Mouse (Mus musculus) stomach, embryonic 14.5 days (tissue): ENCODE results near the gene Ndufa8. TPM values are rescaled to one million over a fixed set of nuclear protein-coding genes. Genes with fewer than 3 reads are reported as not detected.

ENCODE experiments used
- ATAC-seq: fragments of 200-750 bp; cut with Nextera tagmentation; 2 replicates; pipeline ENCODE4 v1.8.0; 2017; ENCODE audit warnings: low read depth, moderate TSS enrichment; ENCODE audit not compliant: insufficient number of reproducible peaks, insufficient read depth, low FRiP score
- H3K27ac ChIP-seq: fragments of 300-500 bp; sonication (generic); 2 replicates; pipeline ENCODE4 v1.5.1; 2014; ENCODE audit warnings: mild to moderate bottlenecking, low read length, moderate library complexity, mixed read lengths
- H3K27me3 ChIP-seq: fragments of 300-500 bp; sonication (generic); 2 replicates; pipeline ENCODE4 v1.6.1; 2014; ENCODE audit warnings: low read length, control low read depth, mixed read lengths; ENCODE audit not compliant: control insufficient read depth, insufficient read depth
- H3K36me3 ChIP-seq: fragments of 300-500 bp; sonication (generic); 2 replicates; pipeline ENCODE4 v1.6.1; 2014; ENCODE audit warnings: mild to moderate bottlenecking, control low read depth, low read length, moderate library complexity, mixed read lengths; ENCODE audit not compliant: control insufficient read depth, insufficient read depth
- H3K4me1 ChIP-seq: fragments of 300-500 bp; sonication (generic); 2 replicates; pipeline ENCODE4 v1.6.1; 2014; ENCODE audit warnings: low read length, control low read depth, mixed read lengths; ENCODE audit not compliant: control insufficient read depth, insufficient read depth
- H3K4me2 ChIP-seq: fragments of 300-500 bp; sonication (generic); replicated peaks from 2 replicates; pipeline ENCODE4 v1.6.1; 2014; ENCODE audit warnings: low read depth, low read length, control low read depth
- H3K4me3 ChIP-seq: fragments of 300-500 bp; sonication (generic); 2 replicates; pipeline ENCODE4 v1.5.1; 2014; ENCODE audit warnings: low read depth, low read length, control low read depth
- H3K9ac ChIP-seq: fragments of 300-500 bp; sonication (generic); replicated peaks from 2 replicates; pipeline ENCODE4 v1.6.1; 2014; ENCODE audit warnings: low read depth, mild to moderate bottlenecking, control low read depth, low read length, moderate library complexity, mixed read lengths
- H3K9me3 ChIP-seq: fragments of 300-500 bp; sonication (generic); 2 replicates; pipeline ENCODE4 v1.6.1; 2016; ENCODE audit warnings: low read depth, low read length, control low read depth; ENCODE audit not compliant: control insufficient read depth
- WGBS: fragments of 180-500 bp; shearing (Covaris S2); extraction: QIAGEN DNeasy Blood & Tissue Kit; methylation state at CpG from one replicate; pipeline ENCODE4 v1.1.7; 2014; 5-methylcytosine and 5-hydroxymethylcytosine counted together
- polyA plus RNA-seq: library from polyadenylated mRNA; unstranded; fragments of >200 nt; fragmentation: Nextera tagmentation; extraction: Ambion mirVana; gene quantifications from 2 replicates; pipeline ENCODE4 v1.2.1, GENCODE M21; 2014

Ndufa8 gene
- polyA plus RNA-seq, 1 experiment from 2014 or later, result 238 TPM

- no peaks in the 10 kb centered on the region for H3K9me3 ChIP-seq
- ATAC-seq, result no peak
- no peak overlapping the region for H3K27ac ChIP-seq
- H3K4me3 ChIP-seq, result no peak overlapping the region
- WGBS, result 86% methylated on average over 3 of the region's 3 CpGs
- no peak overlapping the region for H3K4me2 ChIP-seq
- no peaks in the 10 kb centered on the region for H3K4me1 ChIP-seq
- H3K27me3 ChIP-seq, result no peaks in the 10 kb centered on the region
- no peaks in the 10 kb centered on the region for H3K36me3 ChIP-seq
- no peak overlapping the region for H3K9ac ChIP-seq
Measured at GRCm38 (mm10) chr2:35992259-35992658, 56.9 kb downstream of the Ndufa8 start.

Other genes starting within 250 kb of the Ndufa8 start
- 0.41 and 0.49 TPM in 2 replicates for gene Ttll11, start 69.5 kb downstream of the Ndufa8 start, polyA plus RNA-seq
- gene Morn5, start 52 bp upstream of the Ndufa8 start, polyA plus RNA-seq, result not detected in 2 replicates
- gene Lhx6, start 56.0 kb upstream of the Ndufa8 start, polyA plus RNA-seq, result 0.87 and 1.5 TPM in 2 replicates
- 33.8 and 42.6 TPM in 2 replicates for gene Mrrf, start 87.0 kb upstream of the Ndufa8 start, polyA plus RNA-seq
- gene Rbm18, start 87.4 kb upstream of the Ndufa8 start, polyA plus RNA-seq, result 78.4 and 78.7 TPM in 2 replicates
- 30.7 and 34.1 TPM in 2 replicates for gene Ptgs1, start 181.0 kb upstream of the Ndufa8 start, polyA plus RNA-seq